Mouse (Mus musculus) hindbrain, embryonic 12.5 days (tissue): ENCODE measurements around the gene Sh3rf3. TPM values are rescaled to one million over a fixed set of nuclear protein-coding genes. Genes with fewer than 3 reads are reported as not detected.

Experiments
- ATAC-seq: fragments of 200-750 bp; cut with Nextera tagmentation; 2 replicates; pipeline ENCODE4 v1.8.0; 2017; ENCODE audit warnings: moderate TSS enrichment; ENCODE audit not compliant: low FRiP score
- H3K27ac ChIP-seq: fragments of 300-500 bp; sonication (generic); 2 replicates; pipeline ENCODE4 v1.5.1; 2016; ENCODE audit warnings: mild to moderate bottlenecking
- H3K27me3 ChIP-seq: fragments of 300-500 bp; sonication (generic); 2 replicates; pipeline ENCODE4 v1.6.1; 2016; ENCODE audit warnings: mild to moderate bottlenecking
- H3K36me3 ChIP-seq: fragments of 300-500 bp; sonication (generic); 2 replicates; pipeline ENCODE4 v1.6.1; 2016; ENCODE audit warnings: mild to moderate bottlenecking
- H3K4me1 ChIP-seq: fragments of 300-500 bp; sonication (generic); 2 replicates; pipeline ENCODE4 v1.6.1; 2016
- H3K4me2 ChIP-seq: fragments of 300-500 bp; sonication (generic); replicated peaks from 2 replicates; pipeline ENCODE4 v1.6.1; 2016; ENCODE audit warnings: mild to moderate bottlenecking
- H3K4me3 ChIP-seq: fragments of 300-500 bp; sonication (generic); 2 replicates; pipeline ENCODE4 v1.5.1; 2016; ENCODE audit warnings: mild to moderate bottlenecking
- H3K9ac ChIP-seq: fragments of 300-500 bp; sonication (generic); 2 replicates; pipeline ENCODE4 v1.6.1; 2016; ENCODE audit warnings: mild to moderate bottlenecking, moderate library complexity
- H3K9me3 ChIP-seq: fragments of 300-500 bp; sonication (generic); replicated peaks from 2 replicates; pipeline ENCODE4 v1.6.1; 2016; ENCODE audit warnings: mild to moderate bottlenecking
- WGBS: fragments of 180-500 bp; shearing (Covaris S2); methylation state at CpG from one replicate; pipeline ENCODE4 v1.1.7; 2016; 5-methylcytosine and 5-hydroxymethylcytosine counted together
- polyA plus RNA-seq: library from polyadenylated mRNA; unstranded; fragments of >200 nt; fragmentation: Nextera tagmentation; extraction: Ambion mirVana; gene quantifications from 2 replicates; pipeline ENCODE4 v1.2.1, GENCODE M21; 2016

Sh3rf3 gene
- 2.4 and 3.9 TPM in 2 replicates for polyA plus RNA-seq

GRCm38 (mm10) chr10:58813081-58813800 lies at the start of gene Sh3rf3:
Gene Sh3rf3 (plus strand): TSS chr10:58813359.
- WGBS: under 1% methylated on average over 63 of the region's 79 CpGs
- Histone ChIP-seq H3K4me1 (peaks cover 17% of the 10 kb centered on the region), H3K9me3 (no peaks in the 10 kb centered on the region), H3K4me3 (peak within 1 kb of the TSS; percentile 64), H3K27ac (peak within 1 kb of the TSS; percentile 40; the same call in 1 of the 2 replicates), H3K4me2 (peak within 1 kb of the TSS; percentile 100), H3K9ac (peak within 1 kb of the TSS; percentile 67), H3K27me3 (peaks cover 32% of the 10 kb centered on the region), H3K36me3 (no peaks in the 10 kb centered on the region)
- peak; percentile 64 for ATAC-seq

- H3K9ac ChIP-seq: no peak overlapping the region
- H3K4me3 ChIP-seq: no peak overlapping the region
- no peaks in the 10 kb centered on the region for H3K4me1 ChIP-seq
- no peaks in the 10 kb centered on the region for H3K9me3 ChIP-seq
- H3K27ac ChIP-seq: no peak overlapping the region
- no peak overlapping the region for H3K4me2 ChIP-seq
- no peaks in the 10 kb centered on the region for H3K36me3 ChIP-seq
- WGBS: 90% methylated on average over 8 of the region's 8 CpGs
- H3K27me3 ChIP-seq: no peaks in the 10 kb centered on the region
- no peak for ATAC-seq
These were observed 24.5 kb upstream of the Sh3rf3 start for GRCm38 (mm10) chr10:58788486-58789274.

- no peak for ATAC-seq
- Histone ChIP-seq H3K4me1 (no peaks in the 10 kb centered on the region; the same call in 1 of the 2 replicates), H3K36me3 (no peaks in the 10 kb centered on the region), H3K27ac (no peak overlapping the region), H3K9ac (no peak overlapping the region), H3K27me3 (no peaks in the 10 kb centered on the region; the same call in 1 of the 2 replicates), H3K4me3 (no peak overlapping the region), H3K9me3 (no peaks in the 10 kb centered on the region), H3K4me2 (no peak overlapping the region)
- 90% methylated on average over 8 of the region's 8 CpGs for whole genome bisulfite sequencing
These were observed 15.6 kb upstream of the Sh3rf3 start for GRCm38 (mm10) chr10:58797555-58797954.

- Histone ChIP-seq H3K4me3 (no peak overlapping the region), H3K9ac (no peak overlapping the region), H3K27me3 (no peaks in the 10 kb centered on the region; the same call in 1 of the 2 replicates), H3K27ac (no peak overlapping the region), H3K36me3 (no peaks in the 10 kb centered on the region), H3K4me1 (no peaks in the 10 kb centered on the region; the same call in 1 of the 2 replicates), H3K4me2 (no peak overlapping the region), H3K9me3 (no peaks in the 10 kb centered on the region)
- WGBS: 87% methylated on average over 3 of the region's 3 CpGs
- no peak for ATAC-seq
These were observed 15.0 kb upstream of the Sh3rf3 start for GRCm38 (mm10) chr10:58798156-58798555.

- no peaks in the 10 kb centered on the region for H3K36me3 ChIP-seq
- no peak overlapping the region for H3K9ac ChIP-seq
- 57% methylated on average over 21 of the region's 21 CpGs for WGBS
- no peak for ATAC-seq
- H3K4me3 ChIP-seq: no peak overlapping the region
- no peaks in the 10 kb centered on the region for H3K9me3 ChIP-seq
- peak overlapping the region; percentile 33 for H3K4me2 ChIP-seq
- no peaks in the 10 kb centered on the region; the same call in 1 of the 2 replicates for H3K4me1 ChIP-seq
- H3K27me3 ChIP-seq: no peaks in the 10 kb centered on the region; the same call in 1 of the 2 replicates
- no peak overlapping the region for H3K27ac ChIP-seq
These were observed 12.1 kb upstream of the Sh3rf3 start for GRCm38 (mm10) chr10:58800996-58801433.

- H3K27ac ChIP-seq: no peak overlapping the region
- H3K27me3 ChIP-seq: no peaks in the 10 kb centered on the region
- ATAC-seq: no peak
- H3K36me3 ChIP-seq: no peaks in the 10 kb centered on the region
- H3K4me1 ChIP-seq: no peaks in the 10 kb centered on the region; the same call in 1 of the 2 replicates
- H3K4me2 ChIP-seq: no peak overlapping the region
- WGBS: 82% methylated on average over 1 of the region's 1 CpGs
- no peak overlapping the region for H3K4me3 ChIP-seq
- H3K9me3 ChIP-seq: no peaks in the 10 kb centered on the region
- H3K9ac ChIP-seq: no peak overlapping the region
These were observed 10.8 kb upstream of the Sh3rf3 start for GRCm38 (mm10) chr10:58802391-58802790.

- WGBS: 72% methylated on average over 3 of the region's 3 CpGs
- Histone ChIP-seq H3K9me3 (no peaks in the 10 kb centered on the region), H3K27me3 (peaks cover 9% of the 10 kb centered on the region), H3K4me2 (no peak overlapping the region), H3K4me3 (no peak overlapping the region), H3K27ac (no peak overlapping the region), H3K9ac (no peak overlapping the region), H3K4me1 (peaks cover 4% of the 10 kb centered on the region; the same call in 1 of the 2 replicates), H3K36me3 (no peaks in the 10 kb centered on the region)
- no peak for ATAC-seq
These were observed 5.2 kb upstream of the Sh3rf3 start for GRCm38 (mm10) chr10:58807956-58808355.

- no peak overlapping the region for H3K4me3 ChIP-seq
- no peak overlapping the region for H3K4me2 ChIP-seq
- 80% methylated on average over 5 of the region's 5 CpGs for WGBS
- H3K9ac ChIP-seq: no peak overlapping the region
- ATAC-seq: no peak
- H3K4me1 ChIP-seq: peaks cover 17% of the 10 kb centered on the region
- no peaks in the 10 kb centered on the region for H3K36me3 ChIP-seq
- H3K27me3 ChIP-seq: peaks cover 29% of the 10 kb centered on the region
- H3K9me3 ChIP-seq: no peaks in the 10 kb centered on the region
- H3K27ac ChIP-seq: no peak overlapping the region
These were observed 3.0 kb upstream of the Sh3rf3 start for GRCm38 (mm10) chr10:58810181-58810580.

GRCm38 (mm10) chr10:58812210-58813080 lies 714 bp upstream of the Sh3rf3 start:
- ATAC-seq: peak; percentile 80
- WGBS: under 1% methylated on average over 63 of the region's 63 CpGs
- H3K36me3 ChIP-seq: no peaks in the 10 kb centered on the region
- peak overlapping the region; percentile 67 for H3K9ac ChIP-seq
- H3K9me3 ChIP-seq: no peaks in the 10 kb centered on the region
- H3K27me3 ChIP-seq: peaks cover 32% of the 10 kb centered on the region
- H3K27ac ChIP-seq: peak overlapping the region; percentile 40; the same call in 1 of the 2 replicates
- H3K4me2 ChIP-seq: peak overlapping the region; percentile 100
- H3K4me1 ChIP-seq: peaks cover 17% of the 10 kb centered on the region
- H3K4me3 ChIP-seq: peak overlapping the region; percentile 64

GRCm38 (mm10) chr10:58813801-58814191 lies 637 bp downstream of the Sh3rf3 start:
- Histone ChIP-seq H3K9me3 (no peaks in the 10 kb centered on the region), H3K4me2 (peak overlapping the region; percentile 100), H3K9ac (peak overlapping the region; percentile 67), H3K27ac (no peak overlapping the region), H3K27me3 (peaks cover 32% of the 10 kb centered on the region), H3K36me3 (no peaks in the 10 kb centered on the region), H3K4me3 (peak overlapping the region; percentile 64), H3K4me1 (peaks cover 17% of the 10 kb centered on the region)
- WGBS: 2% methylated on average over 35 of the region's 35 CpGs
- ATAC-seq: peak; percentile 49

GRCm38 (mm10) chr10:58814486-58814885 lies 1.3 kb downstream of the Sh3rf3 start:
- ATAC-seq: no peak
- Histone ChIP-seq H3K4me3 (peak overlapping the region; percentile 64), H3K9ac (no peak overlapping the region)

More at GRCm38 (mm10) chr10:58814486-58814885, 1.3 kb downstream of the Sh3rf3 start:
- peaks cover 32% of the 10 kb centered on the region for H3K27me3 ChIP-seq
- no peak overlapping the region for H3K27ac ChIP-seq
- H3K36me3 ChIP-seq: no peaks in the 10 kb centered on the region
- H3K4me1 ChIP-seq: peaks cover 17% of the 10 kb centered on the region
- WGBS: 38% methylated on average over 7 of the region's 7 CpGs
- no peaks in the 10 kb centered on the region for H3K9me3 ChIP-seq
- peak overlapping the region; percentile 100 for H3K4me2 ChIP-seq
